Mouse (Mus musculus): ENCODE data around the gene Hc.

DNA sequence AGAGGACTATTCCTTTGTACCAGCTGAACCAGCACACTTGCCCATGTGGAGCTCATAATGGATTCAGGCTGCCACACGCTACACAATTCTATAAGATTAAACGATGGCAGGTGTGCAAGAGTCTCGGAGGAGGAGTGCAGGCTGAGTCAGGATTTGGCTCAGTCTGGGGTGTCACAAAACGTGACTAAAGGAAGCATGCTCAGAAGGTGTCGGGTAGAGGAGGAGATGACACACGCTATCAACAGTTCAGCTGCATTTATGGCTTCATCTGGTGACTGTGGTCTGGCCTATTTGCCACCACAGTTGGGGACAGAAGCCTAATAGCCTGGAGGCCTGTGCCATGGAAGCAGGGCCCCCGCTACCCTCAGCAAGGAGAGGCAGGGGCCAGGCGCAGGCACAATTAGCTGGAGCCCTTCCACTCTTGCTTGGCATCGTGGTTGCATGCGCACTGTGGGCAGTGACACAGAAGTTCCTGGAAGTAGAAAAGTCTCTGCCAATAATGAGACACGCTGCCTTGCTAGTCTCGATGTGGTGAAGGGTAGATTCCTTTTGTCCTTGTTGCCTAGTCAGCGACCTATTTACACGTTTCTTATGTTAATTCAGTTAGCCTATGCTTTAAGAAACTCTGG, 79.0 kb downstream of the Hc start:
- no peak for TF ChIP-seq CTCF (IDR thresholded peaks at IDR 0.05; ENCODE audit: low read depth, low read length)
- TF ChIP-seq TAL1 (conservative IDR thresholded peaks at IDR 0.05; ENCODE audit: low read depth, low read length), result no peak
- no peak for TF ChIP-seq GATA1 (IDR thresholded peaks at IDR 0.05; ENCODE audit: borderline replicate concordance, low read length)
- no peak for TF ChIP-seq POLR2AphosphoS5 (IDR thresholded peaks at IDR 0.05; ENCODE audit: insufficient replicate concordance, low read depth, low read length)
- TF ChIP-seq GATA2 (IDR thresholded peaks at IDR 0.05; ENCODE audit: borderline replicate concordance, low read depth, low read length), result no peak

Data from G1E (cell line).